Comparison of ENCODE assay signal across 8 mouse cellular contexts in the genomic region with DNA sequence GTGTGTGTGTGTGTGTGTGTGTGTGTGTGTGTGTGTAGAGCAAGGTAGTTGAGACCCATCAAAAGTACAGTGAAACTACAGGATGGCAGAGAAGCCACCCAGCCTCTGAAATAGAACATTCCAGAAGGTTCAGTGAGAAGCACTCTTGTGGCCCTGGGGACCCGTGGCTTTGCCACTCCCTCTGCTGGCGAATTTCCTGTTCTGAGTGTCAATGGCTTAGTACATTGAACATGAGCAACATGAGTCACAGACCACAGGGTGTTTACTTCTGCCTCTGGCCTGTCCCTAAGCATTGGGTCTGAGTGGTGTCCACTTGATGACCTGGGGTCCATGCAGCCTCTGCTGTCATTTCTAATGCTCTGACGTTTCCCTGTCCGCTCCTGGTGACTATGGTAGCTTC. TPM values are rescaled to one million over a fixed set of nuclear protein-coding genes. Genes with fewer than 3 reads are reported as not detected.
A peak's percentile ranks its signal among the peaks of the same experiment; 100 is the strongest.
DNase-seq lines count a peak whose midpoint lies in the region; ATAC-seq and TF ChIP-seq lines count a peak whose summit lies in the region.

No protein-coding gene starts in this region.

- TF ChIP-seq CTCF in lung, adult 2 months (IDR thresholded peaks at IDR 0.05; ENCODE audit: insufficient read depth, low read length), result peak; percentile 64

- no peak for TF ChIP-seq POLR2A in lung, adult 2 months (IDR thresholded peaks at IDR 0.05; ENCODE audit: borderline replicate concordance, extremely low read depth, low read depth, low read length)

- H3K27me3 ChIP-seq in midbrain, embryonic 16.5 days (ENCODE audit: control insufficient read depth, insufficient read depth, low read depth, low read length), result no peaks in the 10 kb centered on the region
- H3K27me3 ChIP-seq in midbrain, embryonic 10.5 days (ENCODE audit: low read depth, poor library complexity, severe bottlenecking), result no peaks in the 10 kb centered on the region

- no peak overlapping the region for H3K9ac ChIP-seq in midbrain, embryonic 16.5 days (ENCODE audit: low read depth, low read length)

- ATAC-seq in midbrain, embryonic 16.5 days, result no peak

- no peaks in the 10 kb centered on the region for H3K9me3 ChIP-seq in midbrain, embryonic 16.5 days (replicated peaks; ENCODE audit: control insufficient read depth, low read length, poor library complexity, severe bottlenecking)
- H3K9me3 ChIP-seq in midbrain, embryonic 10.5 days (replicated peaks), result no peaks in the 10 kb centered on the region

- no peak overlapping the region for H3K4me3 ChIP-seq in midbrain, embryonic 16.5 days (ENCODE audit: low read depth, low read length)
- no peak overlapping the region for H3K4me3 ChIP-seq in midbrain, embryonic 10.5 days
- H3K4me3 ChIP-seq in lung, adult 2 months (replicated peaks; ENCODE audit: extremely low read depth, low read depth, low read length), result no peak overlapping the region

- intact Hi-C loops in gastrocnemius, postnatal 36 days (cut with DNase I), result no loop called here

- H3K4me2 ChIP-seq in midbrain, embryonic 16.5 days (ENCODE audit: low read length), result no peak overlapping the region

- 80% methylated on average over 4 of the region's 4 CpGs for WGBS in midbrain, embryonic 16.5 days
- 85% methylated on average over 4 of the region's 4 CpGs for WGBS in midbrain, embryonic 10.5 days
- WGBS in lung, adult 2 months, result 38% methylated on average over 4 of the region's 4 CpGs

- H3K27ac ChIP-seq in midbrain, embryonic 16.5 days (ENCODE audit: low read length), result peak overlapping the region; percentile 89; the same call in 1 of the 2 replicates
- no peak overlapping the region for H3K27ac ChIP-seq in midbrain, embryonic 10.5 days (replicated peaks)

- no peaks in the 10 kb centered on the region for H3K36me3 ChIP-seq in midbrain, embryonic 16.5 days (ENCODE audit: control insufficient read depth, insufficient read depth, low read length)
- H3K36me3 ChIP-seq in midbrain, embryonic 10.5 days, result 0 out of 2 replicates have a peak, but pooled peaks cover 4% of the 10 kb centered on the region

- peaks cover 25% of the 10 kb centered on the region for H3K4me1 ChIP-seq in midbrain, embryonic 16.5 days (ENCODE audit: control insufficient read depth, insufficient read depth, low read length)
- H3K4me1 ChIP-seq in midbrain, embryonic 10.5 days, result peaks cover 56% of the 10 kb centered on the region
- H3K4me1 ChIP-seq in lung, adult 2 months (ENCODE audit: control insufficient read depth, insufficient read depth, low read length), result peaks cover 52% of the 10 kb centered on the region

- DNase-seq in midbrain, embryonic 10.5 days (ENCODE audit: low spot score), result no peak
- DNase-seq in adrenal gland, adult 2 months, result peak; percentile 83
- DNase-seq in gastrocnemius, postnatal 36 days, result peak; percentile 55 to 68
- peak; percentile 54 for DNase-seq in lung, adult 2 months
- peak; percentile 50 for DNase-seq in thymus, postnatal 25 days
- DNase-seq in cerebellum, adult 11 months, result no peak
- no peak for DNase-seq in layer of hippocampus, adult 9-11 months

RNA-seq across cellular contexts. Expression of a gene that starts 28.6 kb away (rescaled TPM):
- 20.8 and 21.3 TPM in 2 replicates for polyA plus RNA-seq in midbrain, embryonic 16.5 days (2015; fragmentation: Nextera tagmentation; extraction: Ambion mirVana)
- 31.6 and 31.7 TPM in 2 replicates for polyA plus RNA-seq in midbrain, embryonic 10.5 days (2016; fragmentation: Nextera tagmentation; extraction: Ambion mirVana)
- total RNA-seq in adrenal gland, adult 2 months (2021), result 100 to 1,000 TPM; 228 to 424 TPM
- 50.0 and 414 TPM in 2 replicates for polyA plus RNA-seq in adrenal gland, adult 2 months (2012; rRNA removed)
- 10 to 100 TPM; 57.9 to 67.9 TPM for total RNA-seq in gastrocnemius, postnatal 36 days (2021)
- 111 and 113 TPM in 2 replicates for polyA plus RNA-seq in lung, adult 2 months (2012; rRNA removed)

Comparison
In these comparisons a context has a peak if more than half of its experiments do, and no peak if none do; other contexts are left out.
1. DNase-seq: peak in adrenal gland, adult 2 months (single experiment), gastrocnemius, postnatal 36 days (2 of 2), lung, adult 2 months (single experiment) and thymus, postnatal 25 days (single experiment); none in midbrain, embryonic 10.5 days (single experiment), cerebellum, adult 11 months (single experiment) and layer of hippocampus, adult 9-11 months (single experiment).